Mouse (Mus musculus): ENCODE data around the gene Arntl2. TPM values are rescaled to one million over a fixed set of nuclear protein-coding genes. Genes with fewer than 3 reads are reported as not detected.

Gene Arntl2
- polyA plus RNA-seq, 1 experiment from 2014 or later: 2.3 TPM

- no peak overlapping the region for H3K9ac ChIP-seq (replicated peaks; ENCODE audit: low read length)
- H3K27ac ChIP-seq (replicated peaks; ENCODE audit: low read depth, low read length): no peak overlapping the region
- peaks cover 4% of the 10 kb centered on the region; the same call in 1 of the 2 replicates for H3K27me3 ChIP-seq (ENCODE audit: control insufficient read depth, insufficient read depth, low read length)
- H3K4me3 ChIP-seq (replicated peaks; ENCODE audit: low read depth, low read length): no peak overlapping the region
- peaks cover 6% of the 10 kb centered on the region; the same call in 1 of the 2 replicates for H3K4me1 ChIP-seq (ENCODE audit: control insufficient read depth, insufficient read depth, low read length)
- no peak for ATAC-seq (ENCODE audit: low FRiP score, low TSS enrichment)
- DNase-seq: no peak
- H3K9me3 ChIP-seq (ENCODE audit: control insufficient read depth, low read length): no peaks in the 10 kb centered on the region
- WGBS: 68% methylated on average over 5 of the region's 5 CpGs
- H3K36me3 ChIP-seq (ENCODE audit: control insufficient read depth, insufficient read depth, low read length): no peaks in the 10 kb centered on the region
- no peak overlapping the region for H3K4me2 ChIP-seq (ENCODE audit: low read length)
These were observed 1.6 kb downstream of the Arntl2 start for GRCm38 (mm10) chr6:146797446-146797845.

- no peak overlapping the region for H3K4me2 ChIP-seq (ENCODE audit: low read length)
- ATAC-seq (ENCODE audit: low FRiP score, low TSS enrichment): no peak
- WGBS: 89% methylated on average over 6 of the region's 6 CpGs
These were observed 14.1 kb downstream of the Arntl2 start for GRCm38 (mm10) chr6:146809991-146810390.

GRCm38 (mm10) chr6:146813007-146813406 is 17.2 kb downstream of the Arntl2 start:
- Histone ChIP-seq H3K27me3 (ENCODE audit: control insufficient read depth, insufficient read depth, low read length) (no peaks in the 10 kb centered on the region), H3K4me2 (ENCODE audit: low read length) (no peak overlapping the region), H3K4me1 (ENCODE audit: control insufficient read depth, insufficient read depth, low read length) (no peaks in the 10 kb centered on the region), H3K36me3 (ENCODE audit: control insufficient read depth, insufficient read depth, low read length) (no peaks in the 10 kb centered on the region), H3K9ac (replicated peaks; ENCODE audit: low read length) (no peak overlapping the region), H3K4me3 (replicated peaks; ENCODE audit: low read depth, low read length) (no peak overlapping the region), H3K9me3 (ENCODE audit: control insufficient read depth, low read length) (no peaks in the 10 kb centered on the region), H3K27ac (replicated peaks; ENCODE audit: low read depth, low read length) (no peak overlapping the region)
- WGBS: 93% methylated on average over 5 of the region's 5 CpGs
- DNase-seq: no peak
- no peak for ATAC-seq (ENCODE audit: low FRiP score, low TSS enrichment)

More at GRCm38 (mm10) chr6:146809991-146810390, 14.1 kb downstream of the Arntl2 start:
- DNase-seq: no peak
- no peak overlapping the region for H3K9ac ChIP-seq (replicated peaks; ENCODE audit: low read length)
- H3K27me3 ChIP-seq (ENCODE audit: control insufficient read depth, insufficient read depth, low read length): no peaks in the 10 kb centered on the region
- no peaks in the 10 kb centered on the region for H3K4me1 ChIP-seq (ENCODE audit: control insufficient read depth, insufficient read depth, low read length)
- no peak overlapping the region for H3K27ac ChIP-seq (replicated peaks; ENCODE audit: low read depth, low read length)
- no peaks in the 10 kb centered on the region for H3K36me3 ChIP-seq (ENCODE audit: control insufficient read depth, insufficient read depth, low read length)
- H3K4me3 ChIP-seq (replicated peaks; ENCODE audit: low read depth, low read length): no peak overlapping the region
- no peaks in the 10 kb centered on the region for H3K9me3 ChIP-seq (ENCODE audit: control insufficient read depth, low read length)

- DNase-seq (no peak), ATAC-seq (ENCODE audit: low FRiP score, low TSS enrichment) (no peak)
- Histone ChIP-seq H3K4me1 (ENCODE audit: control insufficient read depth, insufficient read depth, low read length) (no peaks in the 10 kb centered on the region), H3K9me3 (ENCODE audit: control insufficient read depth, low read length) (no peaks in the 10 kb centered on the region), H3K36me3 (ENCODE audit: control insufficient read depth, insufficient read depth, low read length) (no peaks in the 10 kb centered on the region), H3K4me2 (ENCODE audit: low read length) (no peak overlapping the region), H3K4me3 (replicated peaks; ENCODE audit: low read depth, low read length) (no peak overlapping the region), H3K27ac (replicated peaks; ENCODE audit: low read depth, low read length) (no peak overlapping the region), H3K9ac (replicated peaks; ENCODE audit: low read length) (no peak overlapping the region), H3K27me3 (ENCODE audit: control insufficient read depth, insufficient read depth, low read length) (no peaks in the 10 kb centered on the region)
- 73% methylated on average over 29 of the region's 29 CpGs for WGBS
These were observed 24.5 kb downstream of the Arntl2 start for GRCm38 (mm10) chr6:146820177-146820965.

GRCm38 (mm10) chr6:146821958-146822357 is 26.1 kb downstream of the Arntl2 start:
- no peak overlapping the region for H3K4me3 ChIP-seq (replicated peaks; ENCODE audit: low read depth, low read length)
- WGBS: 93% methylated on average over 13 of the region's 13 CpGs
- H3K36me3 ChIP-seq (ENCODE audit: control insufficient read depth, insufficient read depth, low read length): no peaks in the 10 kb centered on the region
- no peaks in the 10 kb centered on the region for H3K27me3 ChIP-seq (ENCODE audit: control insufficient read depth, insufficient read depth, low read length)
- DNase-seq: no peak
- H3K9me3 ChIP-seq (ENCODE audit: control insufficient read depth, low read length): no peaks in the 10 kb centered on the region
- ATAC-seq (ENCODE audit: low FRiP score, low TSS enrichment): no peak
- H3K4me2 ChIP-seq (ENCODE audit: low read length): no peak overlapping the region
- H3K9ac ChIP-seq (replicated peaks; ENCODE audit: low read length): no peak overlapping the region
- H3K4me1 ChIP-seq (ENCODE audit: control insufficient read depth, insufficient read depth, low read length): no peaks in the 10 kb centered on the region
- H3K27ac ChIP-seq (replicated peaks; ENCODE audit: low read depth, low read length): no peak overlapping the region

- H3K27ac ChIP-seq (replicated peaks; ENCODE audit: low read depth, low read length): no peak overlapping the region
- no peak overlapping the region for H3K9ac ChIP-seq (replicated peaks; ENCODE audit: low read length)
- 40% methylated on average over 16 of the region's 16 CpGs for WGBS
- no peaks in the 10 kb centered on the region for H3K27me3 ChIP-seq (ENCODE audit: control insufficient read depth, insufficient read depth, low read length)
- H3K4me3 ChIP-seq (replicated peaks; ENCODE audit: low read depth, low read length): no peak overlapping the region
- DNase-seq: peak; percentile 82
- no peak overlapping the region for H3K4me2 ChIP-seq (ENCODE audit: low read length)
- no peaks in the 10 kb centered on the region for H3K36me3 ChIP-seq (ENCODE audit: control insufficient read depth, insufficient read depth, low read length)
- H3K4me1 ChIP-seq (ENCODE audit: control insufficient read depth, insufficient read depth, low read length): no peaks in the 10 kb centered on the region
- ATAC-seq (ENCODE audit: low FRiP score, low TSS enrichment): peak; percentile 51; the same call in 1 of the 2 replicates
- no peaks in the 10 kb centered on the region for H3K9me3 ChIP-seq (ENCODE audit: control insufficient read depth, low read length)
These were observed 29.1 kb downstream of the Arntl2 start for GRCm38 (mm10) chr6:146824727-146825486.

- WGBS: 88% methylated on average over 1 of the region's 1 CpGs
- H3K4me1 ChIP-seq (ENCODE audit: control insufficient read depth, insufficient read depth, low read length): no peaks in the 10 kb centered on the region
- H3K4me3 ChIP-seq (replicated peaks; ENCODE audit: low read depth, low read length): no peak overlapping the region
- no peak for DNase-seq
- H3K27me3 ChIP-seq (ENCODE audit: control insufficient read depth, insufficient read depth, low read length): no peaks in the 10 kb centered on the region
- no peak overlapping the region for H3K9ac ChIP-seq (replicated peaks; ENCODE audit: low read length)
- H3K27ac ChIP-seq (replicated peaks; ENCODE audit: low read depth, low read length): no peak overlapping the region
- H3K36me3 ChIP-seq (ENCODE audit: control insufficient read depth, insufficient read depth, low read length): no peaks in the 10 kb centered on the region
- H3K4me2 ChIP-seq (ENCODE audit: low read length): no peak overlapping the region
- ATAC-seq (ENCODE audit: low FRiP score, low TSS enrichment): no peak
- H3K9me3 ChIP-seq (ENCODE audit: control insufficient read depth, low read length): no peaks in the 10 kb centered on the region
These were observed 29.6 kb downstream of the Arntl2 start for GRCm38 (mm10) chr6:146825487-146825773.

- DNase-seq: no peak
- WGBS: 79% methylated on average over 12 of the region's 12 CpGs
- no peak overlapping the region for H3K4me2 ChIP-seq (ENCODE audit: low read length)
These were observed 35.5 kb downstream of the Arntl2 start for GRCm38 (mm10) chr6:146831320-146831719.

More at GRCm38 (mm10) chr6:146831320-146831719, 35.5 kb downstream of the Arntl2 start:
- Histone ChIP-seq H3K27ac (replicated peaks; ENCODE audit: low read depth, low read length) (no peak overlapping the region), H3K9ac (replicated peaks; ENCODE audit: low read length) (no peak overlapping the region), H3K27me3 (ENCODE audit: control insufficient read depth, insufficient read depth, low read length) (no peaks in the 10 kb centered on the region), H3K4me3 (replicated peaks; ENCODE audit: low read depth, low read length) (no peak overlapping the region), H3K4me1 (ENCODE audit: control insufficient read depth, insufficient read depth, low read length) (no peaks in the 10 kb centered on the region), H3K9me3 (ENCODE audit: control insufficient read depth, low read length) (no peaks in the 10 kb centered on the region), H3K36me3 (ENCODE audit: control insufficient read depth, insufficient read depth, low read length) (no peaks in the 10 kb centered on the region)
- ATAC-seq (ENCODE audit: low FRiP score, low TSS enrichment): no peak

Data from midbrain, embryonic 14.5 days (tissue).